Mouse (Mus musculus) cortical plate, adult 2 months (tissue): Measurements from ENCODE around the gene Rnf149. TPM values are rescaled to one million over a fixed set of nuclear protein-coding genes. Genes with fewer than 3 reads are reported as not detected.
"Not testable (repeated sequence)": the region's sequence is repeated elsewhere in the genome, so short reads cannot be mapped to it uniquely, and the experiment has no call there.

ENCODE experiments used
- H3K27ac ChIP-seq: fragments of 200-500 bp; 2 replicates; pipeline ENCODE4 v1.5.1; 2012; ENCODE audit warnings: low read length, control low read depth, inconsistent platforms; ENCODE audit not compliant: insufficient read depth
- H3K4me1 ChIP-seq: fragments of 200-500 bp; 2 replicates; pipeline ENCODE4 v1.6.1; 2011; ENCODE audit warnings: low read length; ENCODE audit not compliant: control insufficient read depth, insufficient read depth
- H3K4me3 ChIP-seq: fragments of 200-500 bp; 2 replicates; pipeline ENCODE4 v1.5.1; 2011; ENCODE audit warnings: mild to moderate bottlenecking, low read length, control low read depth; ENCODE audit not compliant: insufficient read depth
- CTCF ChIP-seq: fragments of 200-500 bp; IDR thresholded peaks from 2 replicates; pipeline ENCODE4 v1.5.1; 2011; ENCODE audit warnings: mild to moderate bottlenecking, control low read depth, low read length; ENCODE audit not compliant: insufficient read depth; ENCODE audit errors: extremely low read depth
- POLR2A ChIP-seq: fragments of 200-500 bp; IDR thresholded peaks from 2 replicates; pipeline ENCODE4 v1.6.1; 2011; ENCODE audit warnings: mild to moderate bottlenecking, low read length, control low read depth; ENCODE audit not compliant: insufficient read depth; ENCODE audit errors: extremely low read depth
- polyA plus RNA-seq: library from polyadenylated mRNA; depleted of rRNA; stranded (reverse); fragments of >200 nt; gene quantifications from 2 replicates; pipeline ENCODE4 v1.2.3, GENCODE M21; 2012

The Rnf149 gene
- polyA plus RNA-seq, 1 experiment = 23.0 TPM

GRCm38 (mm10) chr1:39602477-39602876 lies 25.3 kb upstream of the Rnf149 start:
- TF ChIP-seq CTCF = no peak
- Histone ChIP-seq H3K27ac (no peak overlapping the region), H3K4me1 (no peaks in the 10 kb centered on the region), H3K4me3 (no peak overlapping the region)

GRCm38 (mm10) chr1:39598726-39599125 lies 21.5 kb upstream of the Rnf149 start:
- Histone ChIP-seq H3K4me1 (no peaks in the 10 kb centered on the region), H3K27ac (no peak overlapping the region), H3K4me3 (no peak overlapping the region)
- TF ChIP-seq POLR2A = no peak
- TF ChIP-seq CTCF = no peak

- not testable (repeated sequence) for H3K27ac ChIP-seq, H3K4me3 ChIP-seq, H3K4me1 ChIP-seq
These were observed 19.9 kb upstream of the Rnf149 start for GRCm38 (mm10) chr1:39597135-39597534.

- no peaks in the 10 kb centered on the region for H3K4me1 ChIP-seq
- no peak overlapping the region for H3K4me3 ChIP-seq
- no peak for TF ChIP-seq CTCF
- no peak for TF ChIP-seq POLR2A
- H3K27ac ChIP-seq = no peak overlapping the region
These were observed 16.6 kb upstream of the Rnf149 start for GRCm38 (mm10) chr1:39593836-39594235.

- Histone ChIP-seq H3K27ac (no peak overlapping the region), H3K4me1 (no peaks in the 10 kb centered on the region), H3K4me3 (no peak overlapping the region)
- no peak for TF ChIP-seq CTCF
- no peak for TF ChIP-seq POLR2A
These were observed 14.9 kb upstream of the Rnf149 start for GRCm38 (mm10) chr1:39592090-39592489.

GRCm38 (mm10) chr1:39591557-39591956 lies 14.4 kb upstream of the Rnf149 start:
- not testable (repeated sequence) for H3K4me1 ChIP-seq, H3K27ac ChIP-seq, H3K4me3 ChIP-seq

GRCm38 (mm10) chr1:39590193-39590592 lies 13.0 kb upstream of the Rnf149 start:
- H3K4me3 ChIP-seq = no peak overlapping the region
- TF ChIP-seq POLR2A (no peak), CTCF (no peak)
- H3K27ac ChIP-seq = no peak overlapping the region
- no peaks in the 10 kb centered on the region for H3K4me1 ChIP-seq

- TF ChIP-seq POLR2A (no peak), CTCF (no peak)
- Histone ChIP-seq H3K4me3 (no peak overlapping the region), H3K4me1 (no peaks in the 10 kb centered on the region), H3K27ac (no peak overlapping the region)
These were observed 8.2 kb upstream of the Rnf149 start for GRCm38 (mm10) chr1:39585416-39585815.

GRCm38 (mm10) chr1:39583173-39583572 lies 6.0 kb upstream of the Rnf149 start:
- Histone ChIP-seq H3K27ac (no peak overlapping the region), H3K4me1 (no peaks in the 10 kb centered on the region), H3K4me3 (no peak overlapping the region)
- TF ChIP-seq CTCF = no peak
- TF ChIP-seq POLR2A = no peak

- no peak overlapping the region for H3K4me3 ChIP-seq
- no peaks in the 10 kb centered on the region for H3K4me1 ChIP-seq
- no peak overlapping the region for H3K27ac ChIP-seq
- TF ChIP-seq POLR2A = no peak
- no peak for TF ChIP-seq CTCF
These were observed 4.0 kb upstream of the Rnf149 start for GRCm38 (mm10) chr1:39581215-39581614.

GRCm38 (mm10) chr1:39579139-39579538 lies 1.9 kb upstream of the Rnf149 start:
- Histone ChIP-seq H3K27ac (no peak overlapping the region), H3K4me3 (no peak overlapping the region), H3K4me1 (peaks cover 3% of the 10 kb centered on the region; the same call in 1 of the 2 replicates)
- TF ChIP-seq POLR2A = no peak
- TF ChIP-seq CTCF = no peak

GRCm38 (mm10) chr1:39578446-39578845 lies 1.2 kb upstream of the Rnf149 start:
- Histone ChIP-seq H3K4me3 (no peak overlapping the region), H3K4me1 (peaks cover 3% of the 10 kb centered on the region; the same call in 1 of the 2 replicates), H3K27ac (no peak overlapping the region)
- no peak for TF ChIP-seq POLR2A
- no peak for TF ChIP-seq CTCF
